Mouse (Mus musculus) heart, adult 2 months (tissue): ENCODE measurements around the gene Suds3.

Source experiments
- CTCF ChIP-seq: fragments of 200-600 bp; IDR thresholded peaks from 2 replicates; pipeline ENCODE4 v1.8.1; 2022; ENCODE audit warnings: antibody characterized with exemption, mild to moderate bottlenecking, moderate library complexity
- POLR2A ChIP-seq: fragments of 200-500 bp; IDR thresholded peaks from 2 replicates; pipeline ENCODE4 v1.6.1; 2011; ENCODE audit warnings: mild to moderate bottlenecking, low read depth, low read length, control low read depth; ENCODE audit not compliant: insufficient read depth

GRCm38 (mm10) chr5:117150068-117150467 lies 34.2 kb upstream of the Suds3 start:
- TF ChIP-seq POLR2A (no peak), CTCF (no peak)
